Mouse (Mus musculus) forebrain, embryonic 10.5 days (tissue): ENCODE results near the gene Lgr6. TPM values are rescaled to one million over a fixed set of nuclear protein-coding genes. Genes with fewer than 3 reads are reported as not detected.
A peak's percentile ranks its signal among the peaks of the same experiment; 100 is the strongest.

ENCODE experiments used
- DNase-seq: peaks from one replicate; pipeline ENCODE4 v3.0.0-alpha.2; 2017; ENCODE audit warnings: low spot score; ENCODE audit errors: extremely low spot score
- H3K27ac ChIP-seq: fragments of 300-500 bp; sonication (generic); 2 replicates; pipeline ENCODE4 v1.5.1; 2016; ENCODE audit warnings: mild to moderate bottlenecking
- H3K27me3 ChIP-seq: fragments of 300-500 bp; sonication (generic); 2 replicates; pipeline ENCODE4 v1.6.1; 2016; ENCODE audit warnings: mild to moderate bottlenecking; ENCODE audit not compliant: poor library complexity, severe bottlenecking
- H3K36me3 ChIP-seq: fragments of 300-500 bp; sonication (generic); replicated peaks from 2 replicates; pipeline ENCODE4 v1.6.1; 2016; ENCODE audit warnings: mild to moderate bottlenecking, moderate library complexity
- H3K4me1 ChIP-seq: fragments of 300-500 bp; sonication (generic); 2 replicates; pipeline ENCODE4 v1.6.1; 2016
- H3K4me3 ChIP-seq: fragments of 300-500 bp; sonication (generic); 2 replicates; pipeline ENCODE4 v1.5.1; 2016; ENCODE audit warnings: mild to moderate bottlenecking, moderate library complexity
- H3K9me3 ChIP-seq: fragments of 300-500 bp; sonication (generic); 2 replicates; pipeline ENCODE4 v1.6.1; 2016; ENCODE audit warnings: mild to moderate bottlenecking, moderate library complexity
- WGBS: fragments of 180-500 bp; shearing (Covaris S2); methylation state at CpG from one replicate; pipeline ENCODE4 v1.1.7; 2016; 5-methylcytosine and 5-hydroxymethylcytosine counted together
- polyA plus RNA-seq: library from polyadenylated mRNA; unstranded; fragments of >200 nt; fragmentation: Nextera tagmentation; extraction: Ambion mirVana; gene quantifications from 2 replicates; pipeline ENCODE4 v1.2.1, GENCODE M21; 2016

Lgr6 gene
- polyA plus RNA-seq, 1 experiment from 2014 or later = 0.14 TPM

GRCm38 (mm10) chr1:134996471-134996870 is 108.6 kb downstream of the Lgr6 start:
- WGBS = 92% methylated on average over 7 of the region's 7 CpGs
- no peaks in the 10 kb centered on the region for H3K36me3 ChIP-seq
- H3K27me3 ChIP-seq = peaks cover 17% of the 10 kb centered on the region
- H3K4me1 ChIP-seq = peaks cover 17% of the 10 kb centered on the region
- no peak for DNase-seq
- H3K9me3 ChIP-seq = no peaks in the 10 kb centered on the region
- H3K27ac ChIP-seq = no peak overlapping the region
- H3K4me3 ChIP-seq = no peak overlapping the region

- peaks cover 22% of the 10 kb centered on the region for H3K27me3 ChIP-seq
- H3K36me3 ChIP-seq = no peaks in the 10 kb centered on the region
- H3K4me1 ChIP-seq = peaks cover 17% of the 10 kb centered on the region
- no peak overlapping the region for H3K27ac ChIP-seq
- no peak for DNase-seq
- WGBS = 23% methylated on average over 1 of the region's 1 CpGs
- no peak overlapping the region for H3K4me3 ChIP-seq
- H3K9me3 ChIP-seq = no peaks in the 10 kb centered on the region
Measured at GRCm38 (mm10) chr1:134995954-134996353, 109.1 kb downstream of the Lgr6 start.

DNA sequence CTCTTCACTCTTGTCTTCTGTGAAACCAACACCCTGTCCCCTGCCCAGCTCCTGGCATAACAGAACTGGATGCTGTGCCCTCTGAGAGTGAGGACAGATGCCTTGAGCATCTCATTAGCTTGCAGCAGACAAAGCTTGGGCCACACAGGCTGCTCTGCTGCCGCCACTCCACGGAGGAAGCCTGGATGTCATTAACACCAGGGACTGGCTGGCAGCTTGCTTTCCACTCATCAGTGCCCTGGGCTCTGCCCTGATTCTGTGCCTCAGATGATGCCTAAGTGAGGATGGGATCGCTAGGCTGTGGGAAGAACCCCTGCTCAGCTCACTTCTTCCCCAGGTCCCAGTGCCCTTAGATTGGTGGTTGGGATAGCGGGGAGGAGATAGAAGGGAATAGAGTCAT is 109.6 kb downstream of the Lgr6 start:
- no peak for DNase-seq

DNA sequence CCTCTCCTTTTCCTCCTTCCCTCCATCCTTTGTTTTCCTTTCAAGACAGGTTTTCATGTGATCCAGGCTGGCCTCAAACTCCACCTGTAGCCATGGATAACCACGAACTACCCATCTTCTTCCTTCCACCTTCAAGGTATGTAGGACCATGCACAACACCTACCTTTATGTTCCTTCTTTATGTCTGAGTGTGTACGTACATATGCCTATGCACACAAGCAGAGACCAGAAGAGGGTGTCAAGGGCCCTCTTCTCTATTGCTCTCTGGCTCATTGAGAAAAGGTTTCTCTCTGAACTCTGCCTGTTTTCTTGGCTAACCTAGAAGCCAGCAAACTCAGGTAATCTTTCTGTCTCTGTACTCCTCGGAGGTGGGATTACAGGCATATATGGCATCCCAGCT is 110.3 kb downstream of the Lgr6 start:
- no peaks in the 10 kb centered on the region for H3K9me3 ChIP-seq

More for the DNA sequence above, 109.6 kb downstream of the Lgr6 start:
- Histone ChIP-seq H3K36me3 (no peaks in the 10 kb centered on the region), H3K27ac (no peak overlapping the region), H3K4me3 (no peak overlapping the region), H3K4me1 (peaks cover 17% of the 10 kb centered on the region), H3K9me3 (no peaks in the 10 kb centered on the region), H3K27me3 (peaks cover 27% of the 10 kb centered on the region)
- 69% methylated on average over 4 of the region's 4 CpGs for WGBS

DNA sequence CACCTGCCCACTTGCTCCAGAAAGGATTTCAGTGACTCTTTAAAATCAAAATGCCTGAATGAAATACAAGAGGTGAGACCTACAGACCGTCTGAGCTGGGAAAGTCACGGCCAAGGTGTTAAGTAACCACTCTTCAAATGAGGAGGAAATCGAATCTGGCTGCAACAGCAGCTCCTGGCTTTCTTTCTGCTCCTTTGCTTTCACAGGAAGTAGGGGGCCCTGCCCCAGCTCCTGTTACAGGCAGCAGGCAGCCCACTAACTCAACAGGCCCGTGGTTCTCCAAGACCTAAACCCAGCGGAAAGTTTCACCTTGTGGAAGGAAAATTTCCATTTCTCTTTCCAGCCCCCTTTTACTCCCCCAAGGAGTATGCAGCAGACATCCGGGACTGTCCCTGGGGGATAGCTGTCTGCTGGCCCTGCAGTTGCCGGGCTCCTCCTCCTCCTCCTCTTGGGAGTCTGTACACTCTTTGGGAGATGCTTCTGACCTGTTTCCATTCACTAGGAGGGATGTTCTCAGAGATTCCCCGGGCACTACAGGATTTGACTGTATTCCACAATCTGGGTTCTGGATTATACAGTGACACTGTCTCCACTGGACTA is 112.9 kb downstream of the Lgr6 start:
- Histone ChIP-seq H3K9me3 (no peaks in the 10 kb centered on the region), H3K27ac (no peak overlapping the region), H3K27me3 (peaks cover 58% of the 10 kb centered on the region), H3K4me3 (no peak overlapping the region), H3K36me3 (no peaks in the 10 kb centered on the region), H3K4me1 (peaks cover 26% of the 10 kb centered on the region)
- whole genome bisulfite sequencing = 50% methylated on average over 8 of the region's 8 CpGs
- DNase-seq = no peak

More for the DNA sequence above, 110.3 kb downstream of the Lgr6 start:
- DNase-seq = no peak
- H3K36me3 ChIP-seq = no peaks in the 10 kb centered on the region
- peaks cover 17% of the 10 kb centered on the region for H3K4me1 ChIP-seq
- H3K27me3 ChIP-seq = peaks cover 34% of the 10 kb centered on the region
- H3K27ac ChIP-seq = no peak overlapping the region
- H3K4me3 ChIP-seq = no peak overlapping the region
- WGBS = 81% methylated on average over 3 of the region's 3 CpGs

DNA sequence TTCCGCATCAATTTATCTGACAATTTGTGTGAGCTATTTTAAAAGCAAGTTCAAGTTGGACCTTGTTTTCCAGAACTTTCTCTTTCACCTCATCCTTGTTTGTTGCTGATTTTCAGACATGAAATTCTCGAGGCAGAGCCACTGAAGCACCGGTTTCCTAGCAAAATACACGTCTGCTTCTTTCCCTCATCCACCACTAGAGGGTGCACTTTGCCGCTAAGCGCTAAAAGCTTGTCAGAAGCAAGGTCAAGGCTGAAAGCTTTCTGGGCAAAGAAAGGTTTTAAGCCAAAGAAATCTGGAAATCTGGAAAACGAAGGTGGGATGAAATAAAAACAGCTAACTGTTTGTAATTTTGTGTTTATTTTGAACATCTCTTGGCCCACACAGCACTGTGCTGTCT is 115.7 kb downstream of the Lgr6 start:
- Histone ChIP-seq H3K36me3 (no peaks in the 10 kb centered on the region), H3K4me3 (no peak overlapping the region), H3K27ac (no peak overlapping the region), H3K27me3 (peaks cover 71% of the 10 kb centered on the region), H3K4me1 (peaks cover 18% of the 10 kb centered on the region), H3K9me3 (no peaks in the 10 kb centered on the region)
- DNase-seq = peak; percentile 78
- 11% methylated on average over 7 of the region's 7 CpGs for WGBS

DNA sequence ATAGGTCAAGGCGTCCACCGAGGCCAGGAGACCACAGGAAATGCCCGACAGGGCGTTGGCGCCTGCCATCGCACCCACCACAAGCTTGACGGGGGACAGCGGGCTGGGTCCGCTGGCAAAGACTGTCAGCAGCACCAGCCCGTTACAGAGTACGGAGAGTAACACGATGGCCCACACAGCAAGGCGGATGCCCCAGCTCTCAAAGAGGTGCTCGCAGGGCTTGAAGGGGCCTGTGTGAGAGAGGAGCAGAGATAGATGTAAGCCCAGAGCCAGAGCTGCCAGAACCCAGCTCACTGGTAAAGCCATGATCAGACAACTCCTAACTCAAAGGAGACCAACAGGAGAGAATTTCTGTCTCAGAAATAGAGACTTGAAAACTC is 117.1 kb downstream of the Lgr6 start:
- no peaks in the 10 kb centered on the region for H3K9me3 ChIP-seq
- H3K4me3 ChIP-seq = peak overlapping the region; percentile 59
- no peaks in the 10 kb centered on the region for H3K36me3 ChIP-seq
- peak overlapping the region; percentile 79 for H3K27ac ChIP-seq
- peaks cover 18% of the 10 kb centered on the region for H3K4me1 ChIP-seq
- H3K27me3 ChIP-seq = peaks cover 61% of the 10 kb centered on the region
- DNase-seq = no peak
- 7% methylated on average over 14 of the region's 14 CpGs for WGBS

- Histone ChIP-seq H3K27me3 (peaks cover 61% of the 10 kb centered on the region), H3K4me3 (peak overlapping the region; percentile 59), H3K27ac (peak overlapping the region; percentile 79)
Measured at GRCm38 (mm10) chr1:134987173-134987961, 117.7 kb downstream of the Lgr6 start.

DNA sequence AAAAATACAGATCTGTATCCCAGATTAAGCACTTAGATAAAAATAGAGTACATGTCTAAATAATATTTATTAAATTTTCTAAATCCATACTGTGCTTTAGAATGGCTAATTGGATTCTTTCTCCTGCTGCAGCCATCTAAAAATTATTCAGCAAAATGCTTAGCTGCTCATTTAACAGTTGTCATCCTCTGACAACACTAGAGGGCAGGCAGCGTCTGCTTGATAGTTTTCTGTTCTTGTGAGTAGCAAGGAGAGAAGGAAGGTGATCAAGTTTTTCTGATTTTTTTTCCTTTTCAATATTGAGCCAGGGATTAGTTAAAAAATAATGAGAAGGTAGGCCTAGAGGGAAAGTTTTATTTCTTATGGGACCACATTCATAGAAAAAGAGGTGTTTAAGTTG is 132.2 kb downstream of the Lgr6 start:
- Histone ChIP-seq H3K36me3 (peaks cover 78% of the 10 kb centered on the region), H3K27ac (no peak overlapping the region), H3K4me3 (no peak overlapping the region), H3K27me3 (no peaks in the 10 kb centered on the region), H3K4me1 (no peaks in the 10 kb centered on the region), H3K9me3 (no peaks in the 10 kb centered on the region)
- no peak for DNase-seq
- 81% methylated on average over 1 of the region's 1 CpGs for WGBS

More at GRCm38 (mm10) chr1:134987173-134987961, 117.7 kb downstream of the Lgr6 start:
- Histone ChIP-seq H3K4me1 (peaks cover 18% of the 10 kb centered on the region), H3K36me3 (no peaks in the 10 kb centered on the region), H3K9me3 (no peaks in the 10 kb centered on the region)
- 33% methylated on average over 48 of the region's 48 CpGs for WGBS
- DNase-seq = peak; percentile 70

- H3K36me3 ChIP-seq = peaks cover 51% of the 10 kb centered on the region
- H3K9me3 ChIP-seq = no peaks in the 10 kb centered on the region
- no peak overlapping the region for H3K4me3 ChIP-seq
- no peak for DNase-seq
- no peak overlapping the region for H3K27ac ChIP-seq
- H3K27me3 ChIP-seq = peaks cover 8% of the 10 kb centered on the region
- H3K4me1 ChIP-seq = peaks cover 25% of the 10 kb centered on the region
- WGBS = 92% methylated on average over 2 of the region's 2 CpGs
Measured at GRCm38 (mm10) chr1:134965430-134965829, 139.6 kb downstream of the Lgr6 start.

DNA sequence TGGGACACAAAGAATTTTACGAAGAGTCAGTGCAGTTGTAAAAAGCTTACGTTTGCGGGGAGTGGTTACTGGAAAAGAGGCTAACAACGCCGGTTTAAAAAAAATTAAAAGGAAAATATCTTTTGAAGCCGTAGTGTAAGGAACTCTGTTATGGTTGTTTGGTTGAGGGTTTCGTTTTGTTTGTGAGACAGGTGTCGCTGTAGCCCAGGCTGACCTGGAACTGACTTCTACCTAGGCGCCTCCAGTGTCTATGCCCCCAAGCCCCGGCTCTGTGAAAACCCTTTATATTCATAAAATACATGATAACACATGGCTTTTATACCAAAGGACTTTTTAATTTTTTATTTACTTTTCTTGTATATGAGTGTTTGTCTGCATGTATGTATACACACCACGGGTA is 142.3 kb downstream of the Lgr6 start:
- peak overlapping the region; percentile 93 for H3K27ac ChIP-seq
- H3K9me3 ChIP-seq = no peaks in the 10 kb centered on the region
- H3K4me1 ChIP-seq = peaks cover 25% of the 10 kb centered on the region
- peaks cover 8% of the 10 kb centered on the region for H3K27me3 ChIP-seq
- peaks cover 25% of the 10 kb centered on the region for H3K36me3 ChIP-seq
- peak; percentile 18 for DNase-seq
- 5% methylated on average over 11 of the region's 11 CpGs for WGBS
- H3K4me3 ChIP-seq = peak overlapping the region; percentile 80

DNA sequence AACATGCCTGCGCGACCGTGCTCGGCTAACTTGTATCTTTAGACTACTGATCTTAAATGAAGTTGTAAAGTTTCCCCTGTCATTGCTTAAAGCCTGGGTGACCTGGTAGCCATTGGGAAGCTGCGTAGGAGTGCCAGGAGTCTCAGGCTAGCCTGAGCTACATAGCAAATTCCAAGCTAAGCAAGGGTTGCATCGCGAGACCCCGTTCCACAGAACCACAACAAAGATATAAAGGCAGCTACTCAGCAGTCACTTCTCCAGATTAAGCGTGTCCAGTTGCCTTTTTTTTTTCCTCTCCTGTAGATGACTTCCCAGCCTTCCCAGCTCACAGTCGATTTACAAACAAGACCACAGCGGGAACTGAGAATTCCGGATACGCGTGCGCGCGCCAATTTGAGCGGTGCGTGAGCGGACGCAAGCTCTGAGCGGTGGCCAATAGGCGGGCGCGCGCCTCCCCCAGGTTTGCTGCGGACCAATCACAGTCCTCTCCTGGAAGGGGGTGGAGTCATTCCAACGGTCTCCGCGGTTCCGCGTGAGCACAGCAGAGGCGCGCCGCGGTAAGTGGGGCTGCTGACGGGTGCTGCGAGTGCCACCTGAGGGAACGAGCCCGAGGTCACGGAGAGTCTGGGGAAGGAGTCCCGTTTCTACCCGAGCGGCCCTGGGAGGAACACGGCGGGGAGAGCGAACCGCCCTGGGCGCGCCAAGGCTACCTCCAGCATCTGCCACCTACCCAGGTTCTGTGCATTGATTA is 142.8 kb downstream of the Lgr6 start, which contains the start of gene Ube2t:
Gene Ube2t (plus strand): TSS at position 513 of the 751 bp plus-strand sequence.
- Histone ChIP-seq H3K27ac (peak within 1 kb of the TSS; percentile 93), H3K9me3 (no peaks in the 10 kb centered on the region), H3K36me3 (peaks cover 19% of the 10 kb centered on the region), H3K4me3 (peak within 1 kb of the TSS; percentile 80), H3K27me3 (peaks cover 8% of the 10 kb centered on the region), H3K4me1 (peaks cover 25% of the 10 kb centered on the region)
- 3% methylated on average over 50 of the region's 50 CpGs for WGBS
- peak; percentile 94 for DNase-seq
